Mouse (Mus musculus): ENCODE data around the gene Gm21958. TPM values are rescaled to one million over a fixed set of nuclear protein-coding genes. Genes with fewer than 3 reads are reported as not detected.
A peak's percentile ranks its signal among the peaks of the same experiment; 100 is the strongest.

The Gm21958 gene
- polyA plus RNA-seq, 1 experiment from 2014 or later: 3.5 TPM

DNA sequence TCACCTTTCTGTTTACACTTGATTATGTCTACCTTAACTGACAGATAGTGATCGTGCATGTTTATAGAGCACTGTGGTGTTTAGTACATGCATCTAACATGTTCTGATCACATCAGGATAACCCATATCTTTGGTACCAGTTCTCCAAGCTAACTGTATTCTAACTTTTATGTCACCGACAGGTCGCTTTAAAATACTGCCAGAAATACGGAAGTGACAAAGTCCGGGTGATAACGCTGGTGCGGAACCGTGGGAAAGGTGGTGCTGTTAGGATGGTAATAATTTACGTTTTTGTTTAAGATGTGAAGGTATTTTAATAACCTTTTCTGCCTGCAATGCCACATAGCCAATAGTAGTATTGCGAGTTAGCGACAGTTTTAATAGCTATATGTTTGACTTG, 27.8 kb upstream of the Gm21958 start:
- no peak for ATAC-seq (ENCODE audit: low read depth)
- Histone ChIP-seq H3K4me3 (ENCODE audit: low read depth, low read length) (no peak overlapping the region), H3K27ac (ENCODE audit: low read depth, low read length) (no peak overlapping the region), H3K36me3 (ENCODE audit: control insufficient read depth, insufficient read depth, low read length) (peaks cover 52% of the 10 kb centered on the region), H3K4me1 (ENCODE audit: control insufficient read depth, insufficient read depth, low read length) (no peaks in the 10 kb centered on the region), H3K27me3 (ENCODE audit: control insufficient read depth, insufficient read depth, low read length) (no peaks in the 10 kb centered on the region), H3K9me3 (ENCODE audit: control insufficient read depth, low read length) (no peaks in the 10 kb centered on the region), H3K4me2 (ENCODE audit: low read depth, low read length) (no peak overlapping the region), H3K9ac (replicated peaks; ENCODE audit: low read depth, low read length) (no peak overlapping the region)
- 98% methylated on average over 11 of the region's 11 CpGs for WGBS

DNA sequence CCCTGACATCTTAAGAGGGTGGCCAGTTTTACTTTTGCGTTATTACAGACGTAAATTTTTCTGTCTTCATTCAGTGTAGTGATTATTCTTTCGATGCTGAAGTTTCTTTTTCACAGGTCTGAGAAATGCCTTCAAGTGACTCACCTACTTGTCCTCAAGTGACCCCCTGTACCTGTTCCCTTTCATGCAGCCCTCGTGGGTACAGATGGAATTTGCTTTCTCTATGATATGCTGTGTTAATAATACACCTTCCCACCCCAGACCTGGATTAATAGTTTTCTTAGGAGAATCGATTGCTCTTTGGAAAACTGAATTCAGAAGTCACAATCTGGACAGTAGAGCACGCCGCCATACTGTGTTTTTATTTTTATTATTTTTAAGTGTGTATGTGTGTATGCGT, 23.2 kb upstream of the Gm21958 start:
- ATAC-seq (ENCODE audit: low read depth): no peak
- Histone ChIP-seq H3K27ac (ENCODE audit: low read depth, low read length) (no peak overlapping the region), H3K9ac (replicated peaks; ENCODE audit: low read depth, low read length) (no peak overlapping the region), H3K36me3 (ENCODE audit: control insufficient read depth, insufficient read depth, low read length) (peaks cover 11% of the 10 kb centered on the region), H3K9me3 (ENCODE audit: control insufficient read depth, low read length) (no peaks in the 10 kb centered on the region), H3K4me3 (ENCODE audit: low read depth, low read length) (no peak overlapping the region), H3K4me1 (ENCODE audit: control insufficient read depth, insufficient read depth, low read length) (peaks cover 8% of the 10 kb centered on the region; the same call in 1 of the 2 replicates), H3K4me2 (ENCODE audit: low read depth, low read length) (no peak overlapping the region), H3K27me3 (ENCODE audit: control insufficient read depth, insufficient read depth, low read length) (no peaks in the 10 kb centered on the region)
- WGBS: 96% methylated on average over 8 of the region's 8 CpGs

DNA sequence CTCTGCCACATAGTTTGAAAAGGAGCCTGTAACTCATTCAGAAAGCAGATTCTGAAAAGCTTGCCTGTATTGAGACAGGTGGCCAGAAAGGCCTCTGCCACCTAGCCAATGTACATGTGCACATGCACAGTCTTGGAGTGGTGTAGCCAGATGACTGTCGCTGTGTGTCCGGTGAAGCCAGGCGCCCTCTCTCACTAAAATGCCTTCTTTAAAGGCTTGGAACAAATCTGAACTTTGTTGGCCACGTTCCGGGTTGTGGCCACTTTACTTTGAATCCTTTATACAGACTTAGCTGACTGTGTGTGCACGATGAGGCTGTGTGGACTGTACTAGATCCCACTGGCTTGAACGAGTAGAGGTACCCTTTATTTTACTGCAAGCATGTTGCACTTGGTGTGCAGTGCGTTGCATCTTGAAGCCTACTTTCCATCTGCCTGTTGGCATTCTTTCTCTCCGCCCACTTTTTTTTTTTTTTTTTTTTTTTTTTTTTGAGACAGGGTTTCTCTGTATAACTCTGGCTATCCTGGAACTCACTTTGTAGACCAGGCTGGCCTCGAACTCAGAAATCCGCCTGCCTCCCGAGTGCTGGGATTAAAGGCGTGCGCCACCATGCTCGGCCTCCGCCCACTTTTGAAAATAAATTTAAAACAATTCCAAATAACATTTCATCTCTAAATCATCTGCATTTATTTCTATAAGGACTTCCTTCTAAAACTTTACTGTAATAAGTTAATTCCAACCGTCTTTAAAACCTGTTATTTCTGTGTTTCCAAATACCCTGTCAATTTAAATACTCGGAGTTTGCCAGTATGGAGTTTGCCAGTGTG, 22.2 kb upstream of the Gm21958 start:
- Histone ChIP-seq H3K4me3 (ENCODE audit: low read depth, low read length) (peak overlapping the region; percentile 76), H3K9me3 (ENCODE audit: control insufficient read depth, low read length) (no peaks in the 10 kb centered on the region), H3K27me3 (ENCODE audit: control insufficient read depth, insufficient read depth, low read length) (no peaks in the 10 kb centered on the region), H3K4me2 (ENCODE audit: low read depth, low read length) (peak overlapping the region; percentile 75), H3K27ac (ENCODE audit: low read depth, low read length) (peak overlapping the region; percentile 94), H3K9ac (replicated peaks; ENCODE audit: low read depth, low read length) (peak overlapping the region; percentile 72), H3K36me3 (ENCODE audit: control insufficient read depth, insufficient read depth, low read length) (peaks cover 2% of the 10 kb centered on the region), H3K4me1 (ENCODE audit: control insufficient read depth, insufficient read depth, low read length) (peaks cover 8% of the 10 kb centered on the region; the same call in 1 of the 2 replicates)
- WGBS: 60% methylated on average over 18 of the region's 18 CpGs
- ATAC-seq (ENCODE audit: low read depth): no peak

GRCm38 (mm10) chr3:54735247-54736046, 21.3 kb upstream of the Gm21958 start, which contains the start of the genes Exosc8 and Alg5:
Gene Exosc8, minus strand, starts transcription at chr3:54735393.
Gene Alg5, plus strand, starts transcription at chr3:54735539.
- WGBS: under 1% methylated on average over 50 of the region's 65 CpGs
- H3K4me2 ChIP-seq (ENCODE audit: low read depth, low read length): peak within 1 kb of the TSS; percentile 75
- peak within 1 kb of the TSS; percentile 76 for H3K4me3 ChIP-seq (ENCODE audit: low read depth, low read length)

GRCm38 (mm10) chr3:54734411-54735246, 20.5 kb upstream of the Gm21958 start:
- peak overlapping the region; percentile 75 for H3K4me2 ChIP-seq (ENCODE audit: low read depth, low read length)
- ATAC-seq (ENCODE audit: low read depth): peak; percentile 95
- peak overlapping the region; percentile 76 for H3K4me3 ChIP-seq (ENCODE audit: low read depth, low read length)
- no peaks in the 10 kb centered on the region for H3K27me3 ChIP-seq (ENCODE audit: control insufficient read depth, insufficient read depth, low read length)
- H3K27ac ChIP-seq (ENCODE audit: low read depth, low read length): peak overlapping the region; percentile 94
- peak overlapping the region; percentile 72 for H3K9ac ChIP-seq (replicated peaks; ENCODE audit: low read depth, low read length)
- H3K36me3 ChIP-seq (ENCODE audit: control insufficient read depth, insufficient read depth, low read length): peaks cover 7% of the 10 kb centered on the region; the same call in 1 of the 2 replicates
- no peaks in the 10 kb centered on the region for H3K9me3 ChIP-seq (ENCODE audit: control insufficient read depth, low read length)
- H3K4me1 ChIP-seq (ENCODE audit: control insufficient read depth, insufficient read depth, low read length): peaks cover 8% of the 10 kb centered on the region; the same call in 1 of the 2 replicates
- WGBS: under 1% methylated on average over 60 of the region's 84 CpGs

More at GRCm38 (mm10) chr3:54735247-54736046, 21.3 kb upstream of the Gm21958 start, which contains the start of the genes Exosc8 and Alg5:
- peaks cover 8% of the 10 kb centered on the region; the same call in 1 of the 2 replicates for H3K4me1 ChIP-seq (ENCODE audit: control insufficient read depth, insufficient read depth, low read length)
- H3K9me3 ChIP-seq (ENCODE audit: control insufficient read depth, low read length): no peaks in the 10 kb centered on the region
- peak; percentile 96 for ATAC-seq (ENCODE audit: low read depth)
- H3K27me3 ChIP-seq (ENCODE audit: control insufficient read depth, insufficient read depth, low read length): no peaks in the 10 kb centered on the region
- H3K36me3 ChIP-seq (ENCODE audit: control insufficient read depth, insufficient read depth, low read length): no peaks in the 10 kb centered on the region
- H3K9ac ChIP-seq (replicated peaks; ENCODE audit: low read depth, low read length): peak within 1 kb of the TSS; percentile 72
- peak within 1 kb of the TSS; percentile 94 for H3K27ac ChIP-seq (ENCODE audit: low read depth, low read length)

DNA sequence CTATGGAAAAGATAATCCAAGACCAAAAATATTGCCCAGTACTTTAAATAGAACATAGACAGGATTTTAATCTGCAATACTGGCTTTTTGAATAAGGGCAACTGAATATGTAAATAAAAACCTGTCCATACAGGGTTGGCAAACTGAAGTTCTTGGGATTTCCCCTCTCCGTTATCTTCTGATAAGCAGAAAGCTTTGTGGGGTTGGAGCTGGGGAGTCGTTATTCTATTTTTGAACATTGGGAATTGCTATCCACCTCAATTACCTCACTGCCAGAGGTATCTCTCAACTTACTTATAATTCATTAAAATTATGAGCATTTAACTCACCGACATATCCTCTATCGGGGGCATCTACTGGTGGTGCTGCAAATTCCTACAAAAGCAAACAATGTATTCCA, 18.2 kb upstream of the Gm21958 start:
- Histone ChIP-seq H3K9ac (replicated peaks; ENCODE audit: low read depth, low read length) (no peak overlapping the region), H3K27ac (ENCODE audit: low read depth, low read length) (no peak overlapping the region), H3K27me3 (ENCODE audit: control insufficient read depth, insufficient read depth, low read length) (no peaks in the 10 kb centered on the region), H3K4me1 (ENCODE audit: control insufficient read depth, insufficient read depth, low read length) (peaks cover 8% of the 10 kb centered on the region; the same call in 1 of the 2 replicates), H3K4me2 (ENCODE audit: low read depth, low read length) (no peak overlapping the region), H3K36me3 (ENCODE audit: control insufficient read depth, insufficient read depth, low read length) (peaks cover 27% of the 10 kb centered on the region), H3K9me3 (ENCODE audit: control insufficient read depth, low read length) (no peaks in the 10 kb centered on the region), H3K4me3 (ENCODE audit: low read depth, low read length) (no peak overlapping the region)
- 97% methylated on average over 4 of the region's 4 CpGs for WGBS
- ATAC-seq (ENCODE audit: low read depth): no peak

DNA sequence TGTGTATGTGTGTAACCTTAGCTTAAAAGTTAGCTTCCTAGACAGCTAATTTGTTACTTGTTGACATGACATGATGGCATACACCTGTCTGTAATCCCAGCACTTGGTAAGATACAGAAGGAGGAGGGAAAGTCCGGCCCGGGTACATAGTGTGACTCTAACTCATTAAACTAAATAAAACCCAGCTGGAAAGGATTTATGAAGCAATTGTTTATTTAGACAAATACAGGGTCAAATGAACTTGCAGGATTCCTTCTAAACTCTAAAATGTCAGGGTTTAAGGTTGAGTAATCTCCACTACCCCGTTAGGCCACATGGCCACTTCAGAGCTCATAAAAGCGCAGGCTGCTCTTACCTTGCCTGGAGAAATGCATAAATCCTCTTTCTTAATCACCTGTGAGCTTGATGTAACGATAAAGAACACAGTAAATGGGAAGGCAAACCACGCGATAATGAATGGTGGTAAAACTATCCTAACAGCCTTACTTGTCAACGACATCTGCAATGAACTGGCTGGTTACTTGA, 17.5 kb upstream of the Gm21958 start:
- H3K36me3 ChIP-seq (ENCODE audit: control insufficient read depth, insufficient read depth, low read length): peaks cover 33% of the 10 kb centered on the region

DNA sequence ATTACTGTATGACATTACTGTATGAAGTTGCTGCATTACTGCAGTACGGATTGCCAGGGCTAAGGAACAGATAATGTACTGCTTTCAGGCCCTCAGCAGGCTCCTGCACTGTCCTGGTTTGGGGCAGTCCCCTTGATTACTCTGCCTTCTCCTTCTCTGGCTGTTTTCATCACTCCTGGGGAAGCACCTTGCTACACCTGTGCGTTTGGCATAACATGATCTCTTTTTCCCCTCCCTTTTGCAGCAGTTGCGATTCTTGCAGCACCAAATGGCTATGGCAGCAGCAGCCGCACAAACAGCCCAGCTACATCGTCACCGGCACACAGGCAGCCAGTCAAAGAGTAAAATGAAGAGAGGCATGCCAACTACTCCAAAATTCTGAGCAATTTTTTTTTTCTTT, 13.9 kb upstream of the Gm21958 start:
- no peak overlapping the region for H3K4me2 ChIP-seq (ENCODE audit: low read depth, low read length)
- no peak overlapping the region for H3K9ac ChIP-seq (replicated peaks; ENCODE audit: low read depth, low read length)
- H3K4me3 ChIP-seq (ENCODE audit: low read depth, low read length): no peak overlapping the region
- peaks cover 35% of the 10 kb centered on the region for H3K36me3 ChIP-seq (ENCODE audit: control insufficient read depth, insufficient read depth, low read length)
- ATAC-seq (ENCODE audit: low read depth): no peak
- H3K27ac ChIP-seq (ENCODE audit: low read depth, low read length): no peak overlapping the region
- WGBS: 93% methylated on average over 6 of the region's 6 CpGs
- H3K27me3 ChIP-seq (ENCODE audit: control insufficient read depth, insufficient read depth, low read length): no peaks in the 10 kb centered on the region
- H3K4me1 ChIP-seq (ENCODE audit: control insufficient read depth, insufficient read depth, low read length): no peaks in the 10 kb centered on the region
- H3K9me3 ChIP-seq (ENCODE audit: control insufficient read depth, low read length): no peaks in the 10 kb centered on the region

More for the DNA sequence above, 17.5 kb upstream of the Gm21958 start:
- peaks cover 8% of the 10 kb centered on the region; the same call in 1 of the 2 replicates for H3K4me1 ChIP-seq (ENCODE audit: control insufficient read depth, insufficient read depth, low read length)
- 85% methylated on average over 8 of the region's 8 CpGs for WGBS
- H3K27me3 ChIP-seq (ENCODE audit: control insufficient read depth, insufficient read depth, low read length): no peaks in the 10 kb centered on the region
- ATAC-seq (ENCODE audit: low read depth): no peak
- H3K4me3 ChIP-seq (ENCODE audit: low read depth, low read length): no peak overlapping the region
- no peak overlapping the region for H3K27ac ChIP-seq (ENCODE audit: low read depth, low read length)
- H3K9ac ChIP-seq (replicated peaks; ENCODE audit: low read depth, low read length): no peak overlapping the region
- no peaks in the 10 kb centered on the region for H3K9me3 ChIP-seq (ENCODE audit: control insufficient read depth, low read length)
- no peak overlapping the region for H3K4me2 ChIP-seq (ENCODE audit: low read depth, low read length)

Data from neural tube, embryonic 14.5 days (tissue).